ENCODE assay signal across 18 mouse cellular contexts in the genomic region with DNA sequence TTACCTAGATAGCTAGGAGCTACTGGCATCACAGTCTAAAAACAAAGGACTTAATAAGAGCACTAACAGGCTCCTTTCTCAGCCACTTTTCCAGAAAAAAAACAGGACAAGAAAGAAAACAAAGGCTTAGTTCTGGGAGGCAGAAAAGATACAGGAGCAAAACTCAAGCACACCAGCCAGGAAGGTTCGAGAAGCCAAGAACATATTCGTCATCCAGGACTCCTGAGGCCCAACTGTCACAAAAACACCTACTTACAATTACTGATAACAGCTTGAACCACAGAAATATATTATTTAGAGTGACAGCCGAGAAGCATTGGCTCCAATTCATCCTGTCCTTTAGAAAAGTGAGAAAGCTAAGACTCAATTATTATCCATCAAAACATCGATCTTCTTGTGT.
DNase-seq lines count a peak whose midpoint lies in the region; ATAC-seq and TF ChIP-seq lines count a peak whose summit lies in the region.
"Had no signal": no experiment of that assay in that cellular context is flagged by ENCODE, and none has a peak within 500 bp of the region (broad histone marks: within the 10 kb centered on the region; RNA-seq: fewer than 3 reads in every experiment).

No protein-coding gene starts in this region.

- no peak for ATAC-seq in forebrain, embryonic 15.5 days (replicated peaks)
- ATAC-seq: forebrain, embryonic 13.5 days; forebrain, embryonic 16.5 days had no signal

- H3K27ac ChIP-seq in forebrain, embryonic 15.5 days (replicated peaks), result 0 out of 2 replicates have a peak overlapping the region, but pooled peaks have one; percentile 5
- H3K27ac ChIP-seq in forebrain, embryonic 10.5 days, result no peak overlapping the region
- H3K27ac ChIP-seq in layer of hippocampus, adult 2 months, result peak overlapping the region; percentile 56
- H3K27ac ChIP-seq: embryonic facial prominence, embryonic 13.5 days; embryonic facial prominence, embryonic 15.5 days; forebrain, embryonic 13.5 days had no signal

- H3K36me3 ChIP-seq in forebrain, embryonic 15.5 days, result no peaks in the 10 kb centered on the region
- H3K36me3 ChIP-seq in forebrain, embryonic 10.5 days (replicated peaks), result no peaks in the 10 kb centered on the region
- H3K36me3 ChIP-seq: embryonic facial prominence, embryonic 13.5 days; embryonic facial prominence, embryonic 15.5 days had no signal

- no peaks in the 10 kb centered on the region for H3K27me3 ChIP-seq in forebrain, embryonic 15.5 days
- no peaks in the 10 kb centered on the region for H3K27me3 ChIP-seq in forebrain, embryonic 10.5 days (ENCODE audit: poor library complexity, severe bottlenecking)
- H3K27me3 ChIP-seq: embryonic facial prominence, embryonic 13.5 days; embryonic facial prominence, embryonic 15.5 days; forebrain, embryonic 13.5 days had no signal

- H3K4me2 ChIP-seq in forebrain, embryonic 15.5 days (replicated peaks), result no peak overlapping the region
- H3K4me2 ChIP-seq: embryonic facial prominence, embryonic 13.5 days; embryonic facial prominence, embryonic 15.5 days; forebrain, embryonic 13.5 days had no signal

- peaks cover 3% of the 10 kb centered on the region; the same call in 1 of the 2 replicates for H3K4me1 ChIP-seq in forebrain, embryonic 15.5 days
- H3K4me1 ChIP-seq in forebrain, embryonic 10.5 days, result no peaks in the 10 kb centered on the region
- H3K4me1 ChIP-seq: embryonic facial prominence, embryonic 13.5 days; embryonic facial prominence, embryonic 15.5 days had no signal

- no peaks in the 10 kb centered on the region for H3K9me3 ChIP-seq in forebrain, embryonic 15.5 days
- H3K9me3 ChIP-seq in forebrain, embryonic 10.5 days, result no peaks in the 10 kb centered on the region
- H3K9me3 ChIP-seq: embryonic facial prominence, embryonic 13.5 days; embryonic facial prominence, embryonic 15.5 days; forebrain, embryonic 13.5 days had no signal

- H3K4me3 ChIP-seq in forebrain, embryonic 15.5 days, result no peak overlapping the region
- no peak overlapping the region for H3K4me3 ChIP-seq in forebrain, embryonic 10.5 days
- H3K4me3 ChIP-seq in layer of hippocampus, adult 2 months, result no peak overlapping the region
- H3K4me3 ChIP-seq: embryonic facial prominence, embryonic 13.5 days; embryonic facial prominence, embryonic 15.5 days; erythroblast, embryonic 14.5 days; forebrain, embryonic 13.5 days had no signal

- intact Hi-C loops in gastrocnemius, postnatal 36 days (cut with DNase I), result no loop called here

- WGBS in forebrain, embryonic 15.5 days, result 41% methylated on average over 4 of the region's 4 CpGs
- 87% methylated on average over 4 of the region's 4 CpGs for WGBS in forebrain, embryonic 10.5 days

- DNase-seq in cerebellum, adult 9-10 months, result peak; percentile 17
- no peak for DNase-seq in cerebellum, adult 11 months
- DNase-seq in forebrain, embryonic 10.5 days (ENCODE audit: extremely low spot score, low spot score), result no peak
- peak; percentile 24 to 42 for DNase-seq in layer of hippocampus, adult 2 months (ENCODE audit: low spot score in 2 of 2)
- no peak for DNase-seq in layer of hippocampus, postnatal 25 days (ENCODE audit: extremely low spot score in 1 of 2, low spot score in 1 of 2)
- DNase-seq in brain, embryonic 14.5 days (ENCODE audit: low read depth), result peak; percentile 29
- no peak for DNase-seq in gastrocnemius, postnatal 36 days
- DNase-seq: adrenal gland, adult 2 months; adrenal gland, postnatal 10 days; adrenal gland, postnatal 25 days; cerebellum, postnatal 36 days; embryo, embryonic 11 days had no signal

- no peak for TF ChIP-seq POLR2A in brain, embryonic 14.5 days (IDR thresholded peaks at IDR 0.05; ENCODE audit: borderline replicate concordance, extremely low read depth, insufficient read depth, insufficient read length, poor library complexity, severe bottlenecking)

- TF ChIP-seq CTCF in layer of hippocampus, adult 2 months (conservative IDR thresholded peaks at IDR 0.05), result no peak
- no peak for TF ChIP-seq CTCF in brain, embryonic 14.5 days (IDR thresholded peaks at IDR 0.05; ENCODE audit: borderline replicate concordance, extremely low read depth, insufficient read depth, insufficient read length)

- no peak overlapping the region for H3K9ac ChIP-seq in forebrain, embryonic 15.5 days (replicated peaks)
- H3K9ac ChIP-seq: embryonic facial prominence, embryonic 13.5 days; embryonic facial prominence, embryonic 15.5 days; forebrain, embryonic 13.5 days had no signal

Comparison
In these comparisons a context has a peak if more than half of its experiments do, and no peak if none do; other contexts are left out.
1. DNase-seq: peak in cerebellum, adult 9-10 months (single experiment), layer of hippocampus, adult 2 months (2 of 2) and brain, embryonic 14.5 days (single experiment); none in cerebellum, adult 11 months (single experiment), forebrain, embryonic 10.5 days (single experiment), layer of hippocampus, postnatal 25 days (0 of 2) and gastrocnemius, postnatal 36 days (0 of 2).